Mouse (Mus musculus) liver, embryonic 13.5 days (tissue): ENCODE results near the gene Gm3402. TPM values are rescaled to one million over a fixed set of nuclear protein-coding genes. Genes with fewer than 3 reads are reported as not detected.
"Not testable (repeated sequence)": the region's sequence is repeated elsewhere in the genome, so short reads cannot be mapped to it uniquely, and the experiment has no call there.

Experiments used
- ATAC-seq: fragments of 200-750 bp; cut with Nextera tagmentation; 2 replicates; pipeline ENCODE4 v1.8.0; 2017; ENCODE audit warnings: low read depth, mild to moderate bottlenecking, moderate number of reproducible peaks, moderate library complexity
- DNase-seq: peaks from one replicate; pipeline ENCODE4 v3.0.0; 2022
- H3K27ac ChIP-seq: fragments of 300-500 bp; sonication (generic); 2 replicates; pipeline ENCODE4 v1.5.1; 2015; ENCODE audit warnings: moderate library complexity, mild to moderate bottlenecking, inconsistent platforms
- H3K27me3 ChIP-seq: fragments of 300-500 bp; sonication (generic); 2 replicates; pipeline ENCODE4 v1.6.1; 2015; ENCODE audit warnings: mild to moderate bottlenecking, inconsistent platforms
- H3K36me3 ChIP-seq: fragments of 300-500 bp; sonication (generic); 2 replicates; pipeline ENCODE4 v1.6.1; 2015; ENCODE audit warnings: mild to moderate bottlenecking, inconsistent platforms
- H3K4me1 ChIP-seq: fragments of 300-500 bp; sonication (generic); replicated peaks from 2 replicates; pipeline ENCODE4 v1.6.1; 2015; ENCODE audit warnings: inconsistent platforms
- H3K4me2 ChIP-seq: fragments of 300-500 bp; sonication (generic); 2 replicates; pipeline ENCODE4 v1.6.1; 2015; ENCODE audit warnings: inconsistent platforms, mild to moderate bottlenecking, moderate library complexity
- H3K4me3 ChIP-seq: fragments of 300-500 bp; sonication (generic); replicated peaks from 2 replicates; pipeline ENCODE4 v1.5.1; 2015; ENCODE audit warnings: mild to moderate bottlenecking, inconsistent platforms
- H3K9ac ChIP-seq: fragments of 300-500 bp; sonication (generic); 2 replicates; pipeline ENCODE4 v1.6.1; 2015; ENCODE audit warnings: mild to moderate bottlenecking, inconsistent platforms
- H3K9me3 ChIP-seq: fragments of 300-500 bp; sonication (generic); replicated peaks from 2 replicates; pipeline ENCODE4 v1.6.1; 2016; ENCODE audit warnings: inconsistent platforms
- WGBS: fragments of 180-500 bp; shearing (Covaris S2); methylation state at CpG from one replicate; pipeline ENCODE4 v1.1.7; 2015; ENCODE audit not compliant: insufficient replicate concordance; 5-methylcytosine and 5-hydroxymethylcytosine counted together
- polyA plus RNA-seq: library from polyadenylated mRNA; unstranded; fragments of >200 nt; fragmentation: Nextera tagmentation; extraction: Ambion mirVana; gene quantifications from 2 replicates; pipeline ENCODE4 v1.2.1, GENCODE M21; 2015

Gene Gm3402
- not detected in 2 replicates for polyA plus RNA-seq

DNA sequence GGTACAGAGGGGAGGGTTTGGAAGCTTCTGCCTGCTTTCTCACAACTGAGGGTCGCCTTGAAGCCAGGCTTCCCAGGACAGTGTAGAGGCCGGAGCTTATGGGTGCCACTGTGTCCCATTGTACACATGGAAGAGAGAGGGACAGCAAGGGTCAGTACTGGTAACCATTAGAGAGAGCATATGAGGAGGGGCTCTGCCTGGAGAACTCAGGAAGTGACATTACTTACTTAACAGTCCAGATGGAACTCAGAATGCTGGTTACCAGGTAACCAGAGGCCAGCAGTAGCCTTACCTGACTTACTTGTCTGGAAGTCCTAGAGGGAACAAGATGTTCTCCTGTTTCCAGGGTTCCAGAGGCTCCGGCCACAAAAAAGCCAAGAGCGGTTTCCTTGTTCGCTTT is at the start of gene Gm3402:
Gene Gm3402, plus strand, starts transcription at position 301 of the 400 bp plus-strand sequence.
- H3K9ac ChIP-seq = not testable (repeated sequence)
- WGBS = 86% methylated on average over 1 of the region's 5 CpGs

DNA sequence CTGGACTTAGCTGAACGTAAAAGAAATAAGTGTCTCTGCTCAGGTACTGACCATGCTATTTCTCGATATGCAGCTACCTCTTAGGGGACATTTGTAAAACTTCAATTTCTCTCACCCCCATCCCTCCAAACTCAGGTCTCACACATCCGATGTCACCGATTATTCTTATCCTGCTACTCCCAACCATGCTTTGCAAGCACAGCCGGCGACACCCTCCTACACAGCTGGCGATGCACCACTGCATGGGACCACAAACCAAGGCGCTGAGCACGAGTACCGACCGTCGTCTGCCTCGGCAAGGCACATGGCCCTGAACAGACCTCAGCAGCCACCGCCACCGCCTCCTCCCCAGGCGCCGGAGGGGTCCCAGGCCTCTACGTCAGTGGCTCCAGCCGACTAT is 47.3 kb upstream of the Gm3402 start:
- Histone ChIP-seq H3K27ac (no peak overlapping the region), H3K9ac (no peak overlapping the region), H3K27me3 (no peaks in the 10 kb centered on the region), H3K4me3 (no peak overlapping the region), H3K9me3 (no peaks in the 10 kb centered on the region), H3K36me3 (no peaks in the 10 kb centered on the region), H3K4me2 (no peak overlapping the region), H3K4me1 (no peaks in the 10 kb centered on the region)
- DNase-seq = no peak
- ATAC-seq = no peak
- 83% methylated on average over 19 of the region's 19 CpGs for WGBS

More for the DNA sequence above, at the start of gene Gm3402:
- not testable (repeated sequence) for H3K4me1 ChIP-seq, H3K4me3 ChIP-seq, H3K9me3 ChIP-seq, DNase-seq, ATAC-seq, H3K36me3 ChIP-seq, H3K27ac ChIP-seq, H3K27me3 ChIP-seq, H3K4me2 ChIP-seq

DNA sequence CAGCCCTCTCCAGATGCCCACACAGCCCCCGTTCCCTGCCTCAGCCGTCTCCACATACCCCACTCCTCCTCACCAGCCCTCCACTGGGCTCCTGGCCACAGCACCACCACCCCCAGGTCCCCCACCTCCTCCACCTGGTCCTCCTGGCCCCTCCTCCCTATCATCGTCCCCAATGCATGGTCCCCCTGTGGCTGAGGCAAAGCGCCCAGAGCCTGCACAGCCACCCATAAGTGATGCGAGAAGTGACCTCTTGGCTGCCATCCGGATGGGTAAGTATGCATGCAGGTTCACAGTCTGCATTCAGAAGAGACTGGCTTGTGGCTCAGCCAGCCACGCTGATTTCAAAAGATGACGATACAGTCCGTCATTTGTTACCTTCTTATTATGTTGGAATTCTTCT is 45.6 kb upstream of the Gm3402 start:
- Histone ChIP-seq H3K27ac (no peak overlapping the region), H3K9me3 (no peaks in the 10 kb centered on the region), H3K27me3 (no peaks in the 10 kb centered on the region), H3K4me2 (no peak overlapping the region), H3K4me1 (no peaks in the 10 kb centered on the region), H3K9ac (no peak overlapping the region), H3K4me3 (no peak overlapping the region), H3K36me3 (no peaks in the 10 kb centered on the region)
- DNase-seq (no peak), ATAC-seq (no peak)
- WGBS = 77% methylated on average over 9 of the region's 9 CpGs

DNA sequence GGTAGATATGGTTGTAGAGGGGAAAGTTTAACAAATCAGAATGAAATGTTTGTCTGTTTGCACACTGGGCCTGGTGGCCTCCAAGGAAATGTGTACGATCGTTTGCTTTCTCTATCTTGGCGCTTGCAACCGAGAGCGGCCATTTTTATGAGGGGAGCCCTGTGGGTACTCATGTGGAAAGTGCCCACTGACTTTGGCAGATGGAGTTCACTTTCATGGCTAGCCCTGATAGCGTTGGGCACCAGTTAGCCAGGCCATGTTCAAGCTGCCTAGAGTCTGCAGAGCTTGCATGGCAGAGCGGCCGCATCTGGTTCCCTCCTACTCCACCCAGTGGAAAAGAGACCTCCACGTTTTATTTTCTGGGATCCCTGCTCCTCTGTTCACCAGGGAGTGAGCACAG is 43.1 kb upstream of the Gm3402 start:
- H3K4me1 ChIP-seq = no peaks in the 10 kb centered on the region
- no peaks in the 10 kb centered on the region for H3K36me3 ChIP-seq
- ATAC-seq (no peak), DNase-seq (no peak)
- no peak overlapping the region for H3K9ac ChIP-seq
- H3K27ac ChIP-seq = no peak overlapping the region
- no peak overlapping the region for H3K4me2 ChIP-seq
- 75% methylated on average over 9 of the region's 9 CpGs for WGBS
- no peak overlapping the region for H3K4me3 ChIP-seq
- no peaks in the 10 kb centered on the region for H3K27me3 ChIP-seq
- H3K9me3 ChIP-seq = no peaks in the 10 kb centered on the region

DNA sequence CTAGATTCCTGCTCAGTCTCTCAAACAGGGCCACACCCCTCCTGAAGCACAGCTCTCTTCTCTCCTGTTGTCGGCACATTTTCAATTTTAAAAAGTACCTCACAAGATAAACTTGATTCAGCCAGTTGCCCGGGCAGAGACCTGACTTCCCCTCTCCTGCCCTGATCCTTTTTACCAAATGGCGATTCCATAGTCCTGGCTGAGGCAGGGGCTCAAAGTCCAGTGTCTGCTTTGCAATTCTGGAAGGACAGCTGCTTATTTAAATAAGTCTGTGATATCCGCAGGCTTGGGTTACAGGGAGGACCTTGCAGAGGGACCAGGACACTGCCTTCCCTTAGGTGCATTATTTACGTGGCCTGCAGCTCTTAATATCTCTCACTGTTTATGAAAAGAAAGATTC is 42.6 kb upstream of the Gm3402 start:
- DNase-seq = no peak
- no peaks in the 10 kb centered on the region for H3K4me1 ChIP-seq
- no peaks in the 10 kb centered on the region for H3K9me3 ChIP-seq
- H3K9ac ChIP-seq = no peak overlapping the region
- no peak for ATAC-seq
- no peaks in the 10 kb centered on the region for H3K27me3 ChIP-seq
- H3K4me2 ChIP-seq = no peak overlapping the region
- no peaks in the 10 kb centered on the region for H3K36me3 ChIP-seq
- H3K4me3 ChIP-seq = no peak overlapping the region
- H3K27ac ChIP-seq = no peak overlapping the region
- WGBS = 52% methylated on average over 5 of the region's 5 CpGs

DNA sequence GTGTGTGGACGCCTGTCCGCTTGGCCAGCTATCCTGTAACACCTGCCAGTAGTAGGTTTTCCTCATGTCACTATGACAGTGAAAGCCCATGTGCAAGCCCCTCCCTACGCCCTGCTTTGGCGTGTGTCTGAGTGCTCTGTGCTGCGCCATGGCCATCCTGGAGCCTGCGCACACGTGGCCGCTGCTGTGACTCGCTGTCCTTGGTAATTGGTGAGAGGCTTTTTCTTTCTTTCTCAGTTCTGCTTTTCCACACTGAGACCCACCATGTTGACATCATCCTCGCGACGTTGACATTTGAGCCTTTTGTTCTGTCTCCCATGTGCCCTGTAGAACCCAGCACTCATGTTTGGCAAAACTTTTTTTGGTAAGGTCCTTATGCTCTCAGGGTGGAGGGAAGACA is 42.1 kb upstream of the Gm3402 start:
- Histone ChIP-seq H3K4me3 (no peak overlapping the region), H3K9me3 (no peaks in the 10 kb centered on the region), H3K27ac (no peak overlapping the region), H3K4me2 (no peak overlapping the region), H3K9ac (no peak overlapping the region), H3K36me3 (no peaks in the 10 kb centered on the region), H3K27me3 (no peaks in the 10 kb centered on the region), H3K4me1 (no peaks in the 10 kb centered on the region)
- ATAC-seq = no peak
- WGBS = 72% methylated on average over 12 of the region's 12 CpGs
- DNase-seq = no peak

DNA sequence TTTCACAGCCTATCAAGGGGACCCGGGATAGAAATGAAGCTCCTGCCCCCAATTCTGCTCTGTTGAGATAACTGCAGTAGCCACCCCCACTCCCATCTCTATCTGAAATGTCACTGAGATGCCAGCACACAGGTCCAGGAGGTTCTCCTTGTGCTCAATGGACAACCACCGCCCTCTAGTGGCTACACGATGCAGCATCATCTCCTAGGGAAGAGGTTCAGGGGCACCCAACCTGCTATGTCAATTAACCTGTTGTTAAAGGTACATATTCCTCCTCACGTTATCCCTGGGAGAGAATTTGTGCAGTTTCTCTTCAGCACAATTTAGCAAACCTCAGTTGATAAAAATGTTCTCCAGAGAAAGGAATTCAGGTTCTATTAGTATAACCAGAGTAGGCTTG is 34.4 kb upstream of the Gm3402 start:
- not testable (repeated sequence) for H3K4me1 ChIP-seq, H3K36me3 ChIP-seq, H3K4me2 ChIP-seq, H3K27ac ChIP-seq, H3K4me3 ChIP-seq, H3K9me3 ChIP-seq, ATAC-seq, H3K9ac ChIP-seq, H3K27me3 ChIP-seq
- peak; percentile 50 for DNase-seq
- under 1% methylated on average over 4 of the region's 4 CpGs for WGBS

DNA sequence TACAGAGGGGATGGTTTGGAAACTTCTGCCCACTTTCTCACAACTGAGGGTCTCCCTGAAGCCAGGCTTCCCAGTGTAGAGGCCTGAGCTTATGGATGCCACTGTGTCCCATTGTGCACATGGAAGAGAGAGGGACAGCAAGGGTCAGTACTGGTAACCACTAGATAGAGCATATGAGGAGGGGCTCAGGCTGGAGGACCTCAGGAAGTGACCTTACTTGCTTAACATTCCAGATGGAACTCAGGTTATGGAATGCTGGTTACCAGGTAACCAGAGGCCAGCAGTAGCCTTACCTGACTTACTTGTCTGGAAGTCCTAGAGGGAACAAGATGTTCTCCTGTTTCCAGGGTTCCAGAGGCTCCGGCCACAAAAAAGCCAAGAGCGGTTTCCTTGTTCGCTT is 32.3 kb upstream of the Gm3402 start, which contains the start of gene Gm6408:
Gene Gm6408, plus strand, starts transcription at position 301 of the 400 bp plus-strand sequence.
- DNase-seq, H3K4me1 ChIP-seq, H3K27me3 ChIP-seq, H3K4me3 ChIP-seq, H3K9me3 ChIP-seq, H3K9ac ChIP-seq, H3K27ac ChIP-seq, H3K36me3 ChIP-seq, H3K4me2 ChIP-seq, ATAC-seq: not testable (repeated sequence)
- WGBS = 75% methylated on average over 2 of the region's 3 CpGs

DNA sequence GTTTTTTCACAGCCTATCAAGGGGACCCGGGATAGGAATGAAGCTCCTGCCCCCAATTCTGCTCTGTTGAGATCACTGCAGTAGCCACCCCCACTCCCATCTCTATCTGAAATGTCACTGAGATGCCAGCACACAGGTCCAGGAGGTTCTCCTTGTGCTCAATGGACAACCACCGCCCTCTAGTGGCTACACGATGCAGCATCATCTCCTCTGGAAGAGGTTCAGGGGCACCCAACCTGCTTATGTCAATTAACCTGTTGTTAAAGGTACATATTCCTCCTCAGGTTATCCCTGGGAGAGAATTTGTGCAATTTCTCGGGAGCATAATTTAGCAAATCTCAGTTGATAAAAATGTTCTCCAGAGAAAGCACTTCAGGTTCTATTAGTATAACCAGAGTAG is 25.0 kb upstream of the Gm3402 start:
- not testable (repeated sequence) for H3K27ac ChIP-seq, H3K4me1 ChIP-seq, ATAC-seq, H3K4me2 ChIP-seq, H3K9ac ChIP-seq, H3K27me3 ChIP-seq, H3K4me3 ChIP-seq, DNase-seq, H3K9me3 ChIP-seq, H3K36me3 ChIP-seq
- 3% methylated on average over 3 of the region's 4 CpGs for WGBS

DNA sequence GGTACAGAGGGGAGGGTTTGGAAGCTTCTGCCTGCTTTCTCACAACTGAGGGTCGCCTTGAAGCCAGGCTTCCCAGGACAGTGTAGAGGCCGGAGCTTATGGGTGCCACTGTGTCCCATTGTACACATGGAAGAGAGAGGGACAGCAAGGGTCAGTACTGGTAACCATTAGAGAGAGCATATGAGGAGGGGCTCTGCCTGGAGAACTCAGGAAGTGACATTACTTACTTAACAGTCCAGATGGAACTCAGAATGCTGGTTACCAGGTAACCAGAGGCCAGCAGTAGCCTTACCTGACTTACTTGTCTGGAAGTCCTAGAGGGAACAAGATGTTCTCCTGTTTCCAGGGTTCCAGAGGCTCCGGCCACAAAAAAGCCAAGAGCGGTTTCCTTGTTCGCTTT is 22.9 kb upstream of the Gm3402 start, which contains the start of gene Gm6370:
Gene Gm6370, plus strand, starts transcription at position 301 of the 400 bp plus-strand sequence.
- not testable (repeated sequence) for H3K4me3 ChIP-seq, H3K36me3 ChIP-seq, H3K9ac ChIP-seq, H3K9me3 ChIP-seq, DNase-seq, H3K4me2 ChIP-seq, ATAC-seq, H3K27me3 ChIP-seq, H3K4me1 ChIP-seq, H3K27ac ChIP-seq
- WGBS = no CpG with 5 or more reads among the region's 5 CpGs

DNA sequence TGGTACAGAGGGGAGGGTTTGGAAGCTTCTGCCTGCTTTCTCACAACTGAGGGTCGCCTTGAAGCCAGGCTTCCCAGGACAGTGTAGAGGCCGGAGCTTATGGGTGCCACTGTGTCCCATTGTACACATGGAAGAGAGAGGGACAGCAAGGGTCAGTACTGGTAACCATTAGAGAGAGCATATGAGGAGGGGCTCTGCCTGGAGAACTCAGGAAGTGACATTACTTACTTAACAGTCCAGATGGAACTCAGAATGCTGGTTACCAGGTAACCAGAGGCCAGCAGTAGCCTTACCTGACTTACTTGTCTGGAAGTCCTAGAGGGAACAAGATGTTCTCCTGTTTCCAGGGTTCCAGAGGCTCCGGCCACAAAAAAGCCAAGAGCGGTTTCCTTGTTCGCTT is 11.8 kb upstream of the Gm3402 start, which contains the start of gene 4930449I24Rik:
Gene 4930449I24Rik, plus strand, starts transcription at position 301 of the 400 bp plus-strand sequence.
- H3K27me3 ChIP-seq, H3K9ac ChIP-seq, DNase-seq, ATAC-seq, H3K4me1 ChIP-seq, H3K27ac ChIP-seq, H3K9me3 ChIP-seq, H3K4me2 ChIP-seq, H3K4me3 ChIP-seq, H3K36me3 ChIP-seq: not testable (repeated sequence)
- WGBS = no CpG with 5 or more reads among the region's 5 CpGs

DNA sequence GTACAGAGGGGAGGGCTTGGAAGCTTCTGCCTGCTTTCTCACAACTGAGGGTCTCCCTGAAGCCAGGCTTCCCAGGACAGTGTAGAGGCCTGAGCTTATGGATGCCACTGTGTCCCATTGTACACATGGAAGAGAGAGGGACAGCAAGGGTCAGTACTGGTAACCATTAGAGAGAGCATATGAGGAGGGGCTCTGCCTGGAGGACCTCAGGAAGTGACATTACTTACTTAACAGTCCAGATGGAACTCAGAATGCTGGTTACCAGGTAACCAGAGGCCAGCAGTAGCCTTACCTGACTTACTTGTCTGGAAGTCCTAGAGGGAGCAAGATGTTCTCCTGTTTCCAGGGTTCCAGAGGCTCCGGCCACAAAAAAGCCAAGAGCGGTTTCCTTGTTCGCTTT is 11.6 kb downstream of the Gm3402 start, which contains the start of gene Gm3404:
Gene Gm3404, plus strand, starts transcription at position 301 of the 400 bp plus-strand sequence.
- not testable (repeated sequence) for H3K9ac ChIP-seq

More for the DNA sequence above, 11.6 kb downstream of the Gm3402 start, which contains the start of gene Gm3404:
- not testable (repeated sequence) for H3K27me3 ChIP-seq, H3K36me3 ChIP-seq, H3K4me2 ChIP-seq, H3K9me3 ChIP-seq, ATAC-seq, H3K4me3 ChIP-seq, H3K27ac ChIP-seq, H3K4me1 ChIP-seq, DNase-seq
- 79% methylated on average over 3 of the region's 3 CpGs for WGBS
